Mouse (Mus musculus): Measurements from ENCODE around the gene Gadd45g. TPM values are rescaled to one million over a fixed set of nuclear protein-coding genes. Genes with fewer than 3 reads are reported as not detected.

Gene Gadd45g
- polyA plus RNA-seq (2017; shearing (Covaris generic)) = 20.9 TPM

GRCm38 (mm10) chr13:51846301-51846867 is at the start of gene Gadd45g:
Gene Gadd45g, plus strand, starts transcription at chr13:51846678.

Other genes with a start within 250 kb of the Gadd45g start
- 36.5 TPM for gene Cks2, start 201.4 kb upstream of the Gadd45g start, polyA plus RNA-seq (2017; shearing (Covaris generic))
- gene Secisbp2, start 195.0 kb upstream of the Gadd45g start, polyA plus RNA-seq (2017; shearing (Covaris generic)) = 50.5 TPM
- 172 TPM for gene Sema4d, start 52.9 kb upstream of the Gadd45g start, polyA plus RNA-seq (2017; shearing (Covaris generic))